Mouse (Mus musculus): ENCODE results near the gene Foxp2. TPM values are rescaled to one million over a fixed set of nuclear protein-coding genes. Genes with fewer than 3 reads are reported as not detected.

Gene Foxp2
- total RNA-seq (2023), result not detected

GRCm38 (mm10) chr6:14901183-14901970 is at the start of gene Foxp2:
Gene Foxp2, plus strand, starts transcription at chr6:14901349.

Other genes with a start within 250 kb of the Foxp2 start
- not detected for gene Ppp1r3a, start 146.1 kb upstream of the Foxp2 start, total RNA-seq (2023)

Measured in B cell, adult 67 days (primary cell).